Mouse (Mus musculus) midbrain, embryonic 11.5 days (tissue): Measurements from ENCODE around the gene Dennd5a. TPM values are rescaled to one million over a fixed set of nuclear protein-coding genes. Genes with fewer than 3 reads are reported as not detected.
A peak's percentile ranks its signal among the peaks of the same experiment; 100 is the strongest.

ENCODE experiments used
- ATAC-seq: fragments of 200-750 bp; cut with Nextera tagmentation; 2 replicates; pipeline ENCODE4 v1.8.0; 2017; ENCODE audit warnings: moderate TSS enrichment, moderate library complexity; ENCODE audit not compliant: low FRiP score
- DNase-seq: peaks from one replicate; pipeline ENCODE4 v3.0.0; 2015; ENCODE audit warnings: low spot score; ENCODE audit errors: missing footprints
- H3K27ac ChIP-seq: fragments of 300-500 bp; sonication (generic); 2 replicates; pipeline ENCODE4 v1.5.1; 2014; ENCODE audit warnings: low read depth, low read length
- H3K27me3 ChIP-seq: fragments of 300-500 bp; sonication (generic); 2 replicates; pipeline ENCODE4 v1.6.1; 2014; ENCODE audit warnings: mild to moderate bottlenecking, low read length, moderate library complexity, mixed read lengths; ENCODE audit not compliant: control insufficient read depth, insufficient read depth
- H3K36me3 ChIP-seq: fragments of 300-500 bp; sonication (generic); 2 replicates; pipeline ENCODE4 v1.6.1; 2014; ENCODE audit warnings: mild to moderate bottlenecking, low read length, moderate library complexity, mixed read lengths; ENCODE audit not compliant: control insufficient read depth, insufficient read depth
- H3K4me1 ChIP-seq: fragments of 300-500 bp; sonication (generic); 2 replicates; pipeline ENCODE4 v1.6.1; 2014; ENCODE audit warnings: low read length; ENCODE audit not compliant: control insufficient read depth, insufficient read depth
- H3K4me2 ChIP-seq: fragments of 300-500 bp; sonication (generic); 2 replicates; pipeline ENCODE4 v1.6.1; 2014; ENCODE audit warnings: mild to moderate bottlenecking, moderate library complexity
- H3K4me3 ChIP-seq: fragments of 300-500 bp; sonication (generic); 2 replicates; pipeline ENCODE4 v1.5.1; 2014; ENCODE audit warnings: low read depth, low read length
- H3K9ac ChIP-seq: fragments of 300-500 bp; sonication (generic); 2 replicates; pipeline ENCODE4 v1.6.1; 2014; ENCODE audit warnings: low read length
- H3K9me3 ChIP-seq: fragments of 300-500 bp; sonication (generic); 2 replicates; pipeline ENCODE4 v1.6.1; 2016; ENCODE audit warnings: low read length; ENCODE audit not compliant: control insufficient read depth
- WGBS: fragments of 180-500 bp; shearing (Covaris S2); extraction: QIAGEN DNeasy Blood & Tissue Kit; methylation state at CpG from one replicate; pipeline ENCODE4 v1.1.7; 2014; 5-methylcytosine and 5-hydroxymethylcytosine counted together
- polyA plus RNA-seq: library from polyadenylated mRNA; unstranded; fragments of >200 nt; fragmentation: Nextera tagmentation; extraction: Ambion mirVana; gene quantifications from 2 replicates; pipeline ENCODE4 v1.2.1, GENCODE M21; 2014

Dennd5a gene
- polyA plus RNA-seq, 1 experiment from 2014 or later, result 53.0 TPM

- Histone ChIP-seq H3K36me3 (peaks cover under 1% of the 10 kb centered on the region; the same call in 1 of the 2 replicates), H3K4me1 (no peaks in the 10 kb centered on the region), H3K9ac (no peak overlapping the region), H3K4me2 (no peak overlapping the region), H3K27ac (no peak overlapping the region), H3K27me3 (no peaks in the 10 kb centered on the region), H3K4me3 (no peak overlapping the region), H3K9me3 (no peaks in the 10 kb centered on the region)
- DNase-seq (no peak), ATAC-seq (no peak)
- WGBS, result 48% methylated on average over 2 of the region's 2 CpGs
These were observed 78.6 kb downstream of the Dennd5a start for GRCm38 (mm10) chr7:109881561-109882099.

- Histone ChIP-seq H3K9me3 (no peaks in the 10 kb centered on the region), H3K27me3 (no peaks in the 10 kb centered on the region), H3K4me1 (no peaks in the 10 kb centered on the region), H3K4me3 (no peak overlapping the region), H3K4me2 (no peak overlapping the region), H3K36me3 (no peaks in the 10 kb centered on the region), H3K27ac (no peak overlapping the region), H3K9ac (no peak overlapping the region)
- 70% methylated on average over 12 of the region's 12 CpGs for WGBS
- ATAC-seq (no peak), DNase-seq (no peak)
These were observed 81.1 kb downstream of the Dennd5a start for GRCm38 (mm10) chr7:109879158-109879557.

GRCm38 (mm10) chr7:109876085-109876484 is 84.2 kb downstream of the Dennd5a start:
- DNase-seq (no peak), ATAC-seq (no peak)
- no peaks in the 10 kb centered on the region for H3K27me3 ChIP-seq

GRCm38 (mm10) chr7:109875598-109875997 is 84.7 kb downstream of the Dennd5a start:
- WGBS, result 70% methylated on average over 3 of the region's 3 CpGs
- DNase-seq (no peak), ATAC-seq (no peak)
- Histone ChIP-seq H3K9ac (no peak overlapping the region), H3K9me3 (no peaks in the 10 kb centered on the region), H3K27ac (no peak overlapping the region), H3K36me3 (no peaks in the 10 kb centered on the region), H3K4me1 (no peaks in the 10 kb centered on the region), H3K27me3 (no peaks in the 10 kb centered on the region), H3K4me2 (no peak overlapping the region), H3K4me3 (no peak overlapping the region)

More at GRCm38 (mm10) chr7:109876085-109876484, 84.2 kb downstream of the Dennd5a start:
- Histone ChIP-seq H3K9me3 (no peaks in the 10 kb centered on the region), H3K36me3 (no peaks in the 10 kb centered on the region), H3K9ac (no peak overlapping the region), H3K4me3 (no peak overlapping the region), H3K4me1 (no peaks in the 10 kb centered on the region), H3K27ac (no peak overlapping the region), H3K4me2 (no peak overlapping the region)
- WGBS, result 79% methylated on average over 8 of the region's 8 CpGs

- no peaks in the 10 kb centered on the region for H3K4me1 ChIP-seq
- H3K4me2 ChIP-seq, result no peak overlapping the region
- H3K9me3 ChIP-seq, result no peaks in the 10 kb centered on the region
- H3K36me3 ChIP-seq, result no peaks in the 10 kb centered on the region
- DNase-seq (no peak), ATAC-seq (no peak)
- no peak overlapping the region for H3K4me3 ChIP-seq
- no peaks in the 10 kb centered on the region for H3K27me3 ChIP-seq
- no peak overlapping the region for H3K27ac ChIP-seq
- H3K9ac ChIP-seq, result no peak overlapping the region
These were observed 85.2 kb downstream of the Dennd5a start for GRCm38 (mm10) chr7:109875033-109875432.

- H3K27me3 ChIP-seq, result no peaks in the 10 kb centered on the region
- no peak overlapping the region for H3K27ac ChIP-seq
- H3K4me3 ChIP-seq, result no peak overlapping the region
- H3K9me3 ChIP-seq, result no peaks in the 10 kb centered on the region
- H3K9ac ChIP-seq, result no peak overlapping the region
- DNase-seq (no peak), ATAC-seq (no peak)
- H3K36me3 ChIP-seq, result no peaks in the 10 kb centered on the region
- no peaks in the 10 kb centered on the region for H3K4me1 ChIP-seq
- H3K4me2 ChIP-seq, result no peak overlapping the region
- WGBS, result 67% methylated on average over 5 of the region's 5 CpGs
These were observed 87.1 kb downstream of the Dennd5a start for GRCm38 (mm10) chr7:109873170-109873569.

GRCm38 (mm10) chr7:109871232-109871631 is 89.0 kb downstream of the Dennd5a start:
- Histone ChIP-seq H3K4me3 (no peak overlapping the region), H3K27me3 (peaks cover 3% of the 10 kb centered on the region; the same call in 1 of the 2 replicates), H3K27ac (no peak overlapping the region), H3K4me2 (no peak overlapping the region), H3K9me3 (no peaks in the 10 kb centered on the region), H3K4me1 (peaks cover 8% of the 10 kb centered on the region), H3K9ac (no peak overlapping the region), H3K36me3 (no peaks in the 10 kb centered on the region)
- ATAC-seq, result no peak
- 88% methylated on average over 5 of the region's 5 CpGs for WGBS
- no peak for DNase-seq

- ATAC-seq (peak; percentile 8; the same call in 1 of the 2 replicates), DNase-seq (no peak)
- H3K9ac ChIP-seq, result no peak overlapping the region
- H3K4me3 ChIP-seq, result no peak overlapping the region
- WGBS, result 18% methylated on average over 3 of the region's 3 CpGs
- H3K4me2 ChIP-seq, result no peak overlapping the region
- H3K9me3 ChIP-seq, result no peaks in the 10 kb centered on the region
- no peak overlapping the region for H3K27ac ChIP-seq
- H3K4me1 ChIP-seq, result peaks cover 18% of the 10 kb centered on the region
- H3K36me3 ChIP-seq, result no peaks in the 10 kb centered on the region
- peaks cover 16% of the 10 kb centered on the region for H3K27me3 ChIP-seq
These were observed 91.8 kb downstream of the Dennd5a start for GRCm38 (mm10) chr7:109868498-109868897.

- peaks cover 18% of the 10 kb centered on the region for H3K4me1 ChIP-seq
- H3K4me3 ChIP-seq, result no peak overlapping the region
- H3K9me3 ChIP-seq, result no peaks in the 10 kb centered on the region
- no peak overlapping the region for H3K4me2 ChIP-seq
- no peak overlapping the region; the same call in 1 of the 2 replicates for H3K27ac ChIP-seq
- no peaks in the 10 kb centered on the region for H3K36me3 ChIP-seq
- ATAC-seq, result peak; percentile 34; the same call in 1 of the 2 replicates
- H3K9ac ChIP-seq, result no peak overlapping the region
- WGBS, result 48% methylated on average over 3 of the region's 3 CpGs
- peaks cover 16% of the 10 kb centered on the region for H3K27me3 ChIP-seq
- peak; percentile 85 for DNase-seq
These were observed 93.6 kb downstream of the Dennd5a start for GRCm38 (mm10) chr7:109866643-109867042.
